Mouse (Mus musculus): Measurements from ENCODE around the gene Gpc2. TPM values are rescaled to one million over a fixed set of nuclear protein-coding genes. Genes with fewer than 3 reads are reported as not detected.
A peak's percentile ranks its signal among the peaks of the same experiment; 100 is the strongest.

The Gpc2 gene
- polyA plus RNA-seq, 1 experiment from 2014 or later = 179 TPM

DNA sequence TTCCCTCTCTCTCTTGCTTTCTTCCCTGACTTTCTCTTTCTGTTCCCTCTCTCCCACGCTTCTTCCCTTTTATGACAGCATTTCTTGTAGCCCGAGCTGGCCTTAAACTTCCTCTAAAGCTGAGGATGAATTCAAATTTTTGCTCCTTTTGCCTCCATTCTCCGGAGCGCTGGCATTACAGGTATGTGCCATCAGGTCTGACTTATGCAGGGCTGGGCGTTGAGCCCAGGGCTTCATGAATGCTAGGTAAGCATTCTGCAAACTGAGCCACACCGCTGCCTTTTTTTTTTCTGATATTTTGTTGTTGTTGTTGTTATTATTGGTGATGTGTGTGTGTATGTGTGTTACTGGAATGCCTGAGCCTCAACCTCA is 15.6 kb downstream of the Gpc2 start:
- Histone ChIP-seq H3K4me1 (ENCODE audit: control insufficient read depth, insufficient read depth, low read length) (peaks cover 18% of the 10 kb centered on the region), H3K4me3 (ENCODE audit: low read depth, low read length) (peak overlapping the region; percentile 89), H3K9me3 (replicated peaks; ENCODE audit: control insufficient read depth, low read length, poor library complexity, severe bottlenecking) (no peaks in the 10 kb centered on the region), H3K36me3 (ENCODE audit: control insufficient read depth, insufficient read depth, low read length) (peaks cover 16% of the 10 kb centered on the region; the same call in 1 of the 2 replicates), H3K27ac (ENCODE audit: low read length) (peak overlapping the region; percentile 64), H3K27me3 (ENCODE audit: control insufficient read depth, insufficient read depth, low read depth, low read length) (no peaks in the 10 kb centered on the region), H3K4me2 (ENCODE audit: low read length) (peak overlapping the region; percentile 93), H3K9ac (ENCODE audit: low read depth, low read length) (peak overlapping the region; percentile 95)
- 15% methylated on average over 6 of the region's 6 CpGs for WGBS
- ATAC-seq = no peak

DNA sequence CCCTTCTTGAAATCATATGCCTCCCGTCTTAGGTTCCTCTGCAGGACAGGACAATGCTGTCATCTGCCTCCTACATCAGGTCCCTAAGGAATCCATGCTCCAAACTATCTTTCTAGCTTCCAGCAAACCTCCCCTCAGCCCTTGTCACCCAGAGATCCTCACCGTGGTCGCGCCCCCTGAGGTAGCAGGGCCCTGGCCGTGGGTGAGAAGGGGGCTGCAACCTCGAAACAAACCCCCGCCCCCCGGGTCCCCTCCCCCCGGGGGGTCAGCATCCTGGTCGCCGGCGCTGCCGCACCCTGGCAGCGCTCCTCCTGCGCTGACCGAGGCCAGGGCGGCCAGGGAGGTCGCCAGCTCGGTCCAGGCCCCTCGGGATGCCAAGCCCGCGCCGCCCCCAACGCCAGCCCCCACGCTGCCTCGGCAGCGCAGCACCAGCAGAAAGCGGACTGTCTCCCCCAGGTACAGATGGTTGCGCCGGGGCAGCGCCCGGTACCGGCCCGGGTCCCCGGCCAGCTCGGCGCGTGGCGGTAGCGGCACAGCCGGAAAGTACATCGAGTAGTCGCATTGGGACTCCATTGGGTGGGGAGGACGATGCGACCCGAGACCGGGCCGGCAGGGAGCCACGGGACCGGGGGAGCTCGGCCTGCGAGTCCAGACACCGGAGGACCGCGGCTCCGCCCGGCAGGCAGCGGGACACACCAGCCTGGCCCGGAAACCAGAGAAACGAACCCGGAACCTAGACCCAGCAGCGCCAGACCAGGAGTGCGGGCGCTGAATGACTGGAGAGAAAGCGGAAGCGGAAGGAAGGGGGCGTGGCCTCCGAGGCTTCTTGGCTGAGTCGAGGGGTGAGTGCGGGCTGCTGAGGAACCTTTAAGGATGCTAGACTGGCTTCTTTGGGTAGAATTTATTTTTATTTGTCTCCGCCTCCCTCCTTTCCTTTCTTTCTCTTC is 16.3 kb downstream of the Gpc2 start, which contains the start of gene BC037034:
Gene BC037034 (minus strand): TSS at position 774 of the 947 bp plus-strand sequence.
- Histone ChIP-seq H3K36me3 (ENCODE audit: control insufficient read depth, insufficient read depth, low read length) (peaks cover 16% of the 10 kb centered on the region; the same call in 1 of the 2 replicates), H3K4me3 (ENCODE audit: low read depth, low read length) (peak within 1 kb of the TSS; percentile 89), H3K4me2 (ENCODE audit: low read length) (peak within 1 kb of the TSS; percentile 93), H3K27me3 (ENCODE audit: control insufficient read depth, insufficient read depth, low read depth, low read length) (no peaks in the 10 kb centered on the region), H3K9ac (ENCODE audit: low read depth, low read length) (peak within 1 kb of the TSS; percentile 95), H3K9me3 (replicated peaks; ENCODE audit: control insufficient read depth, low read length, poor library complexity, severe bottlenecking) (no peaks in the 10 kb centered on the region), H3K27ac (ENCODE audit: low read length) (peak within 1 kb of the TSS; percentile 64), H3K4me1 (ENCODE audit: control insufficient read depth, insufficient read depth, low read length) (peaks cover 18% of the 10 kb centered on the region)
- peak; percentile 93 for ATAC-seq
- WGBS = under 1% methylated on average over 66 of the region's 71 CpGs

DNA sequence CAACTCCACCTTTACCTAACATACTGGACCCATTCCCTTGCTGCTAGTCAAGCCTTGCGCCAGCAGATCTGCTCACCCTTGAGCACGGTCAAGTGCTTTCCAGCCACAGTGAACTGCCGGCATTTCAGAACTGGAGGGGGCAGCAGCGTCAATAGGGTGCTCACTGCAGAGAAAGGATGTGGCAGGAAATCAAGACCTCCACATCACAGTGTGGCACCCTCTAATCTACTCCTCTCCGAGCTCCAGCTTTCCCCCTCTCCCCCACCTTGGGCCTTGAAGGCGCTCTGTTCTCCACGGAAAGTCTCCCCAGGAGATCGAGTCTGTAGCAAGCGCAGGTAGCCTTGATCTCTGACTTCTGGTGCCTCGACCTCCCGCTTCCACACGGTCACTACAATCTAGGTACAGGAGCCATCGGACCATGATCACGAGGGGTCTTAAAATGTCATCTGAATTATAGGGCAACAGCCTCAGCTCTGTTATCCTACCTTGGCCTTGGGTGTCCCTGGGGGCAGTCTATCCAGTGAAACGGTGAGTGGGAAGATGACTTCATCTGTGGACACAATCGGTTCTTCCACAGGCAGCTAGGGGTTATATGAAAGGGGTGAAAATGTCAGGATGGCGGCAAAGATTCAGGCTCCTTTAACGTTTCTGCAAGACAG is 17.1 kb downstream of the Gpc2 start:
- H3K4me2 ChIP-seq (ENCODE audit: low read length) = peak overlapping the region; percentile 93
- no peaks in the 10 kb centered on the region for H3K27me3 ChIP-seq (ENCODE audit: control insufficient read depth, insufficient read depth, low read depth, low read length)
- peaks cover 16% of the 10 kb centered on the region; the same call in 1 of the 2 replicates for H3K36me3 ChIP-seq (ENCODE audit: control insufficient read depth, insufficient read depth, low read length)
- no peaks in the 10 kb centered on the region for H3K9me3 ChIP-seq (replicated peaks; ENCODE audit: control insufficient read depth, low read length, poor library complexity, severe bottlenecking)
- peak overlapping the region; percentile 95 for H3K9ac ChIP-seq (ENCODE audit: low read depth, low read length)
- peaks cover 18% of the 10 kb centered on the region for H3K4me1 ChIP-seq (ENCODE audit: control insufficient read depth, insufficient read depth, low read length)
- H3K4me3 ChIP-seq (ENCODE audit: low read depth, low read length) = peak overlapping the region; percentile 89
- H3K27ac ChIP-seq (ENCODE audit: low read length) = 0 out of 2 replicates have a peak overlapping the region, but pooled peaks have one; percentile 2
- WGBS = 67% methylated on average over 18 of the region's 18 CpGs
- no peak for ATAC-seq

- Histone ChIP-seq H3K4me1 (ENCODE audit: control insufficient read depth, insufficient read depth, low read length) (peaks cover 19% of the 10 kb centered on the region), H3K4me2 (ENCODE audit: low read length) (no peak overlapping the region), H3K9me3 (replicated peaks; ENCODE audit: control insufficient read depth, low read length, poor library complexity, severe bottlenecking) (no peaks in the 10 kb centered on the region), H3K4me3 (ENCODE audit: low read depth, low read length) (no peak overlapping the region), H3K27ac (ENCODE audit: low read length) (no peak overlapping the region), H3K27me3 (ENCODE audit: control insufficient read depth, insufficient read depth, low read depth, low read length) (no peaks in the 10 kb centered on the region), H3K36me3 (ENCODE audit: control insufficient read depth, insufficient read depth, low read length) (peaks cover 16% of the 10 kb centered on the region; the same call in 1 of the 2 replicates), H3K9ac (ENCODE audit: low read depth, low read length) (no peak overlapping the region)
- 87% methylated on average over 4 of the region's 4 CpGs for WGBS
- ATAC-seq = no peak
Measured at GRCm38 (mm10) chr5:138262001-138262400, 17.8 kb downstream of the Gpc2 start.

DNA sequence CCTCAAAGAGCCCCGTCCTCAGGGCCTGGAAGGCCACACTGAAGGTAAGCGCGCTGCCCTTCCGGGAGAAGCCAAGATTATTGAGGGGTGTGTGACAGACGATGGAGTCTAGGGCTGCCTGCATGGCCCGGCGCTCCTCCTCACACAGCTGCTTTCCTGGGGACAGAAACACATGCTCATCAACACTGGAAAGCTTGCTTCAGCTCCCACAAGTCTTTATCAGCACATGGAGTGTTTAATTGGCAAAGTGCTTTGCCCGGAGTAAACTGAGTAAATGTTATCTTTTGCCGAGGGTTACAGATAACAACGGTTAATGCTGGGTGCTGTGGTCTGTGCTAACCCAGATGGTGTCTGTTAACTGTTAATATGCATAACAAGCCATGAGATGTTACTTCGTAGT is 19.0 kb downstream of the Gpc2 start:
- H3K9ac ChIP-seq (ENCODE audit: low read depth, low read length) = no peak overlapping the region
- H3K9me3 ChIP-seq (replicated peaks; ENCODE audit: control insufficient read depth, low read length, poor library complexity, severe bottlenecking) = no peaks in the 10 kb centered on the region
- no peak for ATAC-seq
- H3K4me3 ChIP-seq (ENCODE audit: low read depth, low read length) = no peak overlapping the region
- 95% methylated on average over 11 of the region's 11 CpGs for WGBS
- H3K4me1 ChIP-seq (ENCODE audit: control insufficient read depth, insufficient read depth, low read length) = peaks cover 28% of the 10 kb centered on the region
- no peak overlapping the region for H3K4me2 ChIP-seq (ENCODE audit: low read length)
- H3K27me3 ChIP-seq (ENCODE audit: control insufficient read depth, insufficient read depth, low read depth, low read length) = no peaks in the 10 kb centered on the region
- H3K36me3 ChIP-seq (ENCODE audit: control insufficient read depth, insufficient read depth, low read length) = peaks cover 16% of the 10 kb centered on the region; the same call in 1 of the 2 replicates
- no peak overlapping the region for H3K27ac ChIP-seq (ENCODE audit: low read length)

DNA sequence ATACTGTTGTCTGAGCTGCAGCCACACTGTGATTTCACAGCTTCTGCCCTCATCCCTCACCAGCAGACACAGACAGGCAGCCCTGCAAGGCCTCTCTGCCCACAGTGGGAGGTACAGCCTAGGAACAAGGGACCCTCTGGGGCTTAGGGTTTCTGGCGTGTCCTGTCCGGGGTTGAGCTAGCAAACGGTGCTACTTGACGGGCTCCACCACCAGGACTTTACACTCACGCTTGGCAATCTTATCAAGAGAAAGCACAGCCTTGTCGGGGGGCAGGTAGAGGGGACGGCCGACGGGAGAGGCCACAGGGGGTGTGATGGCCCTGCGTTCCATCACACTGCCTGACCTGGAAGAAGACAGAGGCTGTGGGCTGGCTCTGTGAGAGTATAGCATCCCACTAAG is 19.8 kb downstream of the Gpc2 start:
- Histone ChIP-seq H3K36me3 (ENCODE audit: control insufficient read depth, insufficient read depth, low read length) (peaks cover 16% of the 10 kb centered on the region; the same call in 1 of the 2 replicates), H3K9ac (ENCODE audit: low read depth, low read length) (no peak overlapping the region), H3K4me2 (ENCODE audit: low read length) (no peak overlapping the region), H3K4me1 (ENCODE audit: control insufficient read depth, insufficient read depth, low read length) (peaks cover 27% of the 10 kb centered on the region), H3K27ac (ENCODE audit: low read length) (no peak overlapping the region), H3K27me3 (ENCODE audit: control insufficient read depth, insufficient read depth, low read depth, low read length) (no peaks in the 10 kb centered on the region), H3K4me3 (ENCODE audit: low read depth, low read length) (no peak overlapping the region), H3K9me3 (replicated peaks; ENCODE audit: control insufficient read depth, low read length, poor library complexity, severe bottlenecking) (no peaks in the 10 kb centered on the region)
- no peak for ATAC-seq
- 85% methylated on average over 10 of the region's 10 CpGs for WGBS

- peaks cover 16% of the 10 kb centered on the region; the same call in 1 of the 2 replicates for H3K36me3 ChIP-seq (ENCODE audit: control insufficient read depth, insufficient read depth, low read length)
- no peaks in the 10 kb centered on the region for H3K9me3 ChIP-seq (replicated peaks; ENCODE audit: control insufficient read depth, low read length, poor library complexity, severe bottlenecking)
- H3K4me1 ChIP-seq (ENCODE audit: control insufficient read depth, insufficient read depth, low read length) = peaks cover 26% of the 10 kb centered on the region
- ATAC-seq = no peak
- no peaks in the 10 kb centered on the region for H3K27me3 ChIP-seq (ENCODE audit: control insufficient read depth, insufficient read depth, low read depth, low read length)
- no peak overlapping the region for H3K4me3 ChIP-seq (ENCODE audit: low read depth, low read length)
- H3K4me2 ChIP-seq (ENCODE audit: low read length) = no peak overlapping the region
- WGBS = 85% methylated on average over 7 of the region's 7 CpGs
- no peak overlapping the region for H3K9ac ChIP-seq (ENCODE audit: low read depth, low read length)
- H3K27ac ChIP-seq (ENCODE audit: low read length) = no peak overlapping the region
Measured at GRCm38 (mm10) chr5:138258993-138259392, 20.8 kb downstream of the Gpc2 start.

DNA sequence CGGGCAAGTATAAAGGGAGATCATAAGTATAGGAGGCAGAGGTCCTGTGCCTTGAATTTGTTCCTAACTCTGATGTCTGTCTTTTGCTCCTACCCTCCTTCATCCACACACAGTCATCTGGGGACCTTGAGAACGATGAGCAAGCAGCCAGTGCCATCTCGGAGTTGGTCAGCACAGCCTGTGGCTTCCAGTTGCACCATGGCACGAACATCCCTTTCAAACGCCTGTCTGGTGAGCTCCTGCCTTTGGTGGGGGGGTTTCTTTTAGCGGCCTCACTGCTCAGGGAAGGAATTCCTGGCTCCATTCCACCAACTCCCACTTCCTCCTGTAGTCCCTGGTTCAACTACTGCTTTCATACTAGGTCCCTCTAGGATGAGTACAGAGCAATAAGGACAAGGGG is 21.3 kb downstream of the Gpc2 start:
- no peak overlapping the region for H3K27ac ChIP-seq (ENCODE audit: low read length)
- no peaks in the 10 kb centered on the region for H3K9me3 ChIP-seq (replicated peaks; ENCODE audit: control insufficient read depth, low read length, poor library complexity, severe bottlenecking)
- 94% methylated on average over 6 of the region's 6 CpGs for WGBS
- ATAC-seq = no peak
- H3K4me3 ChIP-seq (ENCODE audit: low read depth, low read length) = no peak overlapping the region
- peaks cover 16% of the 10 kb centered on the region; the same call in 1 of the 2 replicates for H3K36me3 ChIP-seq (ENCODE audit: control insufficient read depth, insufficient read depth, low read length)
- no peaks in the 10 kb centered on the region for H3K27me3 ChIP-seq (ENCODE audit: control insufficient read depth, insufficient read depth, low read depth, low read length)
- peaks cover 26% of the 10 kb centered on the region for H3K4me1 ChIP-seq (ENCODE audit: control insufficient read depth, insufficient read depth, low read length)
- H3K9ac ChIP-seq (ENCODE audit: low read depth, low read length) = no peak overlapping the region
- H3K4me2 ChIP-seq (ENCODE audit: low read length) = no peak overlapping the region
